Mouse (Mus musculus) cerebellum, postnatal 36 days (tissue): Measurements from ENCODE around the gene Hoxc10.

Source experiments
- DNase-seq, 2 experiments: peaks; one replicate each; pipeline ENCODE4 v3.0.0; 2021 to 2022; ENCODE audit warnings: mixed read lengths in 2 of 2

The Hoxc10 gene

GRCm38 (mm10) chr15:102969296-102969695 is 2.7 kb downstream of the Hoxc10 start:
- DNase-seq = no peak

- DNase-seq = no peak
These were observed 4.1 kb downstream of the Hoxc10 start for GRCm38 (mm10) chr15:102970740-102971139.

DNA sequence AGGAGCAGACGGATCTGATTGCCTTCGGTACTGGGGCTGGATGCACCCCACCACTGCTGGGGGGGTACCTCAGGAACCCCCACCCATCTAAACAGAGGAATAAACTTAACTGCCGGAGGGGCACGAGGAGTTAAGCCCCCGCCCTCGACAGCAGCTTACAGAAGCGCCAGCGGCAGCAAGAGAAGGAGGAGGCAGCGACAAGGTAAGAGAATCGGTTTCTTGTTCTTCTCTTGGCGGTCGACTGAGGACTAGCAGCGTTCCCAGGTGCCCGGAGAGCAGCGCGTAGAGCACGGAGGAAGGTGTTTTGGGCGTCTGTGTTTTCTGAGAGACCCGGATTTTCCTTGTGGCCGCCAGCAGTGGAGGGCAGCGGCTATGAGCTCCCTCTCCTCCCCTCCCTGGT is 5.7 kb downstream of the Hoxc10 start:
- DNase-seq = no peak

DNA sequence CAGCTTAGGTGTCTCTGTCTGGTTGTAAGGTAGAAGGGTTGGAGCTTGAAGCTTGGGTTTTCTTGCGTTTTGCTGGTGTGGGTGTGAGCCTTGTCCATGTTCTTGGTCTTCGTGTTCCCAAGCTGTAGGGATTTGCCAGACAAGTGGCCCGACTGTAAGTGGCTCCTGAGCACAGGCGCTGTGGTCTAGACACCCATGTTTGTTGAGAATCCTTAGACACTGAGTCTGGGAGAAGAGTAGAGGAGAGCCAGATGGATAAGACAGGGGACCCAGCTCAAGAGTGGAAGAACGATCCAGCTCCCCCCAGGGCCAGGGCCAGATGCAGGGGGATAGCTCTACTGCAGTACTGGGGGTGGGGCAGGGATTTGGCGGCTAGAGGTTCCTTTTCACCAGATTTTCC is 6.2 kb downstream of the Hoxc10 start:
- no peak for DNase-seq

DNA sequence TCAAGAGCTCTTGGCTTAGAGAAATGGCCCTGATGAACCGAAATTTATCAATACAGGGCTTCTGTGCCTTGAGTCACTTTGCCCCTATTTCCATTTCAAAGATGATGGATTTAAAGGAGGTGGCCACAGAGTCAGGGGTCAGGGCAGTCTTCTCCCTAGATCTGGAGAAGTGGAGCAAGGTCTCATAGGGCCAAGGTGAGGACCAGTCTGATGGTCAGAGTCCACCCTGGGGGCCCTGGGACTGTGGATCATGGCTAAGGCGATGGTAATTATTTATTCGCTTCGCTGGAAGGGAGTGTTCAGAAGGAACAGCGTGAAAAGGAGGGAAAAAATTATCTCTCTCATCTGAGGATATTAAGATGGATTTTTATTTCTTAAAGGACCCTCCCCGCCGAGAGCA is 8.4 kb downstream of the Hoxc10 start:
- DNase-seq = no peak

GRCm38 (mm10) chr15:102975688-102976111 is 9.1 kb downstream of the Hoxc10 start:
- no peak for DNase-seq

DNA sequence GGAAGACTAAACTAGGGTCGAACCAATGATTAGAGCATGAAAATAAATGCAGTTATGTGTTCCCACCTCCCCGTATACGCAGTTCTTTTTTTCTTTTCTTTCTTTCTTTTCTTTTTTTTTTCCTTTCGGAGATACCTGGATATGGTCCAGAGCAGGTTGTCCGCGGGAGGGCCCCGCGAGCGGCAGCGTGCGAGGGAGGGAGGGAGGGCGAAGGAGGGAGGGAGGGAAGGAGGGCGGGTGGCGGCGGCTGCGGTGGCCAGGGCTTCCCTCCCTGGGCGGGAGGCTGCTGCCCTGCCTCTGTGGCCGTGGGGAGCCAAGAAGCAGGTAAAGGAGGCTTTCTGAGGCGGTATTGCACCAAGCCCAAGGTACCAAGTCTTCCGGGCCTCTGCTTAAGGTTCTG is 9.6 kb downstream of the Hoxc10 start, which contains the start of gene Hoxc9:
Hoxc9 (plus strand) TSS at position 269 of the 400 bp plus-strand sequence.
- DNase-seq = no peak

DNA sequence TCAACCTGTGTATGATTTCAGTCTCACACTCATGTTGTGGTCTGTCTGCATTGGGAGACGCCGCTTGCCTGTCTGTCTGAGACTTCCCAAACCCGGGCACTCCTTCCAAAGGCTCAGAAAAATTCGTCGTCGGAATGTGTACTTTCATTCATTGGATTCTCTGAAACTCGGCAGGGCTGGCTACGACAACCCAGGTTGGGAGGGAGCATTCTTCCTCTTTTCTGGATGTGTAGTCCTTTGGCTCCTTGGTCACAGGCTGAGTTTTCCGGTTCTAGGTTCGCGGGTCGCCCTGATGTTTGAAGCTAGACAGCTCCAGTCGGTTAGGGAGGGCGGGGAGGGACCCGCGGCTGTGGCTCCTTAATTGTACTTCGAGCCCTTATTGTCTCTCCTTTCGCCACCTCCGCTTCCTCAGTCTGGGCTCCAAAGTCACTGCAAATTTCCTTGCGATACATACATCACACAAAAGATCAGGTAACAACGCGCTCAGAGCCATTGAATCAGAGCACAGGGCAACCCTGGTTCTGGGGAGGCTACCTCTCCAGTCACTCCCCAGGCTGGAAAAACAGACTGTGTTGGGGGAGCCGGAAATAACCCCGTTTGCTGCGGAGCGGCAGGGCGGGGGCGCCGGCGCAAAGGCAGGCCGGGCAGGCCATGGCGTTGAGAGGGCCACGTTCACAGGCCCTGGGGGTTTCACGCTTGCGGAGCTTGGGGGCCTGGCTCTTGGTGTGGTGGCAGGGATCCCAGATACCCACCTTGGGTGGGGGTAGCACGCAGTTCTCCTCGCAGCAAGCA is 10.2 kb downstream of the Hoxc10 start:
- no peak for DNase-seq

DNA sequence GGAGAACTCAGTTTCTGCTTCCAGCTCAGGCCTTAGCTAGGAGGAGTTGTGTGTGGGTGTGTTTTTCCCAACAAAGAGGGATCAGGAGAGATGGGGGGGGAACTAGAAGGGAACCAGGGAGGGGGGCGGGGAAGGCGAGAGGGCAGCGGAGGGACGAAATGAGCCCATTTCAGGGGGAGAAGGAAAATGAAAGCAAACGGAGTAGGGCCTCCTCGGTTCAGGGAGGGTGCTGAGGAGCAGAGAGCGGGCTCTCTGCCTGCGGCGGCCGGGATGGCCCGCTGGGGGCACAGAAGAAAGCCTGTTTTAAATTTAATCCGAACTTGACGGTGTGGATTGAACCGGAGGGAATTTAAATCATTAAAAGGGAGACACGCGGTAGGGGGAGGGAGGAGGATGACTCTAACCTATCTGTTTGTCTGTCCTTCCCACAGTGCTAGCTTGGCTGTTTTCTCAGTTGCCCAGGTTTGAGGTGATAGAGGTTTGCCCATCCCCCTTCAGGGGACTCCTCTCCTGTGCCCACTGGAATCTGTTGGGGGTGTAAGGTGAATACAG is 10.9 kb downstream of the Hoxc10 start:
- DNase-seq = no peak

- no peak for DNase-seq
These were observed 12.3 kb downstream of the Hoxc10 start for GRCm38 (mm10) chr15:102978615-102979515.

DNA sequence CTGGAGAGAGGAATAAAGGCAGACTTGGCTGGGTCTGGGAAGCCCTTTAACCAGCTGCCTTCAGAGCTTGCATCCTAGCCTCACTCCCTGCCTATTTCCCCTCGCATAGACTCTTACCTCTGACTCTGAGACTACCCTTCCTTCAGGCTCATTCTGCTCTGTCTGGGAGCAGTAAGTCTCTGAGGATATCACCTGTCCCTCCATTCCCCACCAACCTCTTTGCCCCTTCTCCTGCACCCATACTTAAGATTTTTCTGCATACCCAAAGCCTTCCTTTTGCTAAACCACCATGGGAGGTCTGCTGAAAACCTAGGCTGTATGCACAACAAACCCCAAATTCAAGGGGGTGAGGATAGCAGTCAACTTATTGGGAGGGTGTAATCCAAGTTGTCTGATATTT is 13.3 kb downstream of the Hoxc10 start:
- no peak for DNase-seq

DNA sequence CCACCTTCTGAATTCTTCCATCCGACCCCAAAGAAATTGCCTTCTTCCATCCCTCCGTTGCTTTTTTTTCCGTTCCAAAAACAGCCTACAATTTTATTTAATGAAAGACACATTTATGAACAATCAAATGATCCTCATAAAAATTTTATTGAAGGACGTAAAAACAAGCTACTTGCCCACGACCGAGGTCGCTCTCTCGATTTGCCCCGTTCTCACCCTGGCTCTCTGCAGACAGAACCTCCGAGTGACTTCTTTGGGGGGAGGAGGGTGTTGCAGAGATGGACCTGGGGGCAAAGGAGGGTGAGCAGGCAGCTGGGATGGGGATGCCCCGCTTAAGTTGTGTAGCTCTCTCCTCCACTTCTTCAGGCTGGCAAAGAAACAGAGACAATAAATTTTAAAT is 13.8 kb downstream of the Hoxc10 start:
- no peak for DNase-seq

DNA sequence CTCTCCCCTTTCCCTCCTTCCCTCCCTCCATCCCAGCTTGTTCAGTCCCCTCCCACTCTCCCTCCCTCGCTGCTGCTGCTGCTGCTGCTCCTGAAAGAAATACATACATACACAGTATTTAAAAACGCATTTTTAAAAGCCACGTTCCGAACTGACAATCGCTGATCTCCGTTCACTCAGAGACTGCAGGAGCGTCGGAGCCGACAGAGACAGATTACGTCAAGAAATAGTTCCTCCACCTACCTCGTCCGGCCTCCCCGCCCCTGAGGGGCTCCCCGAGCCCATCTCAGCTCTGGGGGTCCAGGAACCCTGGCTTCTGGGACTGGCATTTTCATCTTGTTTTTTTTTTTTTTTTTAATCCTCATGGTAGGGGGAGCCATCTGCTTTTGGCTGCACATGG is 14.3 kb downstream of the Hoxc10 start:
- DNase-seq = no peak

- no peak for DNase-seq
These were observed 15.0 kb downstream of the Hoxc10 start for GRCm38 (mm10) chr15:102981379-102982288.

GRCm38 (mm10) chr15:102983716-102984115 is 17.1 kb downstream of the Hoxc10 start:
- no peak for DNase-seq

- no peak for DNase-seq
These were observed 17.9 kb downstream of the Hoxc10 start for GRCm38 (mm10) chr15:102984521-102984920.

DNA sequence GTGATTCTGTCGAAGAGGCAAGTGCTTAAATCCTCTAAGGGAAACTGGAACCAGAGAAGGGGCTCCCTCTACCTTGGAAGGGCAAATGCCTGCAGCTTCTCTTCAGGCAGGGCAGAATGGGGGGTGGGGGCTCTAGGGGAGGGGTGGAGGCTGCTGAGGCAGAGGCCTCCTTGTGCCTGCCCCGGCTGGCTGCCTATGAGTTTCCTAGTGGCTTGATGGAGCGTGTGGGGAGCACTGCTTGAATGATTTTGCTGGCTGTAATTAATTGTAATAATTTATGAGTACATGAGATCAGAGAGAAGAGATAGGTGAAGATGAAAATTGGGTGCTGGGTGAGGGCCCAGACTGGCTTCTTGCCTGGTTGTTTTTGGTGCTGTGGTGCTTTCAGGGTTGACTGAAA is 18.3 kb downstream of the Hoxc10 start:
- no peak for DNase-seq

- DNase-seq = peak; percentile 90 to 97
These were observed 20.7 kb downstream of the Hoxc10 start for GRCm38 (mm10) chr15:102987124-102987833.

DNA sequence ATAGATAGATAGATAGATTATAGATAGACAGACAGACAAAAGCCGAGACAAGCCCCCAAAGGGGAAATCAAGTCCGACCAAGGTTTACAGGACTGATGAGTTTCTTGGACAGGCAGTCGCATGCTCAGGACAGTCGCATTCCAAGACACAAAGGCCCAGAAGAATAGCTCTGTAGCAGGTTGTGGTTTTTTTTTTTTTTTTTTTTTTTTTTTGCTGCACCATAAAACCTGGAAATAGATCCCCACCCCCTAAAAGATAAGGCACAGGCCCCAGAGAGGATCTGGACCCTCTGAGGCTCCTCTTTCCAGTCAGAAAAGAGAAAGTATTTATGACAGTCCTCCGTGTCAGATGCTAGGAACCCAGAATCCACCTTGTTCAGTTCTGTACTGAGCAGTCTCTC is 21.5 kb downstream of the Hoxc10 start:
- no peak for DNase-seq

GRCm38 (mm10) chr15:102990461-102991397 is 24.1 kb downstream of the Hoxc10 start, which contains the start of gene Hoxc8:
Gene Hoxc8, plus strand, starts transcription at chr15:102990607.
- no peak for DNase-seq
